Mouse (Mus musculus) megakaryocyte-erythroid progenitor cell, adult 5 weeks (primary cell): ENCODE results near the gene Lrp5. TPM values are rescaled to one million over a fixed set of nuclear protein-coding genes. Genes with fewer than 3 reads are reported as not detected.

ENCODE experiments used
- polyA plus RNA-seq: library from polyadenylated mRNA; stranded (reverse); fragments of >175 nt; gene quantifications from 2 replicates; pipeline ENCODE4 v1.2.3, GENCODE M21; 2012

Gene Lrp5
- polyA plus RNA-seq = 73.8 and 74.3 TPM in 2 replicates

DNA sequence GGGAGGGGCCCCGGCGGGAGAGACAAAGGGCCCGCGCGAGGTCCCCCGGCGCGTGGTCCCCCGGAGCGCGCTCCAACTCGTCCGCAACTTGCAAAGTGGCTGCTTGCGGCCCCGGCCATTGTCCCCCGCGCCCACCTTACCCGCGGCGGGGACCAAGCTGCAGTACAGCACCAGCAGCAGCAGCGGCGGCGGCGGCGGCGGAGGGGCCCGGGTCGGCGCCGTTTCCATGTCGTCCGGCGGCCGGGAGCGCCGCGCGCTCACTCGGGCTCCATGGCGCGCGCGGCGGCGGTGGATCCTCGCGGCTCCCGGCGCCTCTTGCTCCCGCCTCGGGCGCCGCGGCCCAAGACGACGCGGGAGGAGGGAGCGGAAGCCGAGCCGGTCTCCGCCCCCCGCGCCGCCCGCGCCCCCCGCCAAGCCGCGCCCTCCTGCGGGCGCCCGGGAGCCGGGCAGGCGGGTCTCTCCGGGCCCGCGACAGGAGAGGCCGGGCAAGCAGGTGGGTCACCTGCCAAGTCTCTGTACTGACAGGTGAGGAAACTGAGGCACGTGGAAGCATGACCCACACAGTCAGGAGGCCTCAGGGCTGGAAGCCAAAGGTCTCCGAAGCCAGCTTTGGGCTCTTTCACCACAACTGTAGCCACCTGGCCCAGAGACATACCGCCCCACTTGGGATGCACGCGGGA lies at the start of gene Lrp5:
Gene Lrp5, minus strand, starts transcription at position 350 of the 680 bp plus-strand sequence.

DNA sequence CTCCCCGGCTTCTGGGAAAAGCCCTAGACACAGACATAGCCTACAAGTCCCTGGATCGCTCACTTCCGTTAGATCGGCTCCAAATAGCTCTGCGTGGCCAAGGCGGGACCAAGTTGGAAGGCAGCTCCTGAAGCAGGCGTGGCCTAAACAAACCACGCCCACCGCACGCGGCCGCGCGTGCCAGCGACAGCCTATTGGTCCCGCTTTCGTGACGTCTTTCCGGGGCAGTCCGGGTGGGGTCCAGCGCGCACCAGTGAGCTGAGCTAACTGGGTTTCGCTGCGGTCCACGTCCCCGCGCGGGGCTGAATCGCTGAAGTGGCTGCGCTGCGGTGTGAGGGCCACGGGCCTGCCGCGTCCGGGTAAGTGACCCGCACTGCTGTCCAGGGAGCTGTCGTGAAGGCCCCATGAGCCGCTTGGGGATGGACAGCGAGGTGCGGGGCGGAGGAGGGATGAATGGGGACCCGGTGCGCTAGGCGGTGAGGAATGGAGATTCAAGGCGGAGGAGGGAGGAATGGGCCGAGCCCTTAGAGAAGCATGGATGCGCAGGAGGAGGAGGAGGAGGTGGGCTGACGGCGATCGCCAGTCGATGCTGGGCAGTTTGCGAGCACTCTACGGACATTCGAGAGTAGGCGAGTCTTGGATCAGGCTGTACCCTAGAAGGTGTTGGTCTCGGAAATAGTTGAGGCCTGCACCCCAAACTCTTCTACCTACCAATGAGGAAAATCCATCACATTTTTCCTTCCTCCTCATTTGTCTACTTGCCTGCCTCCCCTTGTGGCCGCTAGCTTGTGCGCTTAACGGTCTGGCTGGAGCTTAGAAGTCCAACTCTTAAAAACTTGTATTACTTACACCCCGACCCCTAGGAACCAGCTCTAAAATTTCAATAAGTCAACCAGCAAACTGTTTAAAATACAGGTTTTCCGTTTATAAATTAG lies 22.0 kb upstream of the Lrp5 start, which contains the start of gene 1810055G02Rik:
Gene 1810055G02Rik, plus strand, starts transcription at position 216 of the 935 bp plus-strand sequence.

DNA sequence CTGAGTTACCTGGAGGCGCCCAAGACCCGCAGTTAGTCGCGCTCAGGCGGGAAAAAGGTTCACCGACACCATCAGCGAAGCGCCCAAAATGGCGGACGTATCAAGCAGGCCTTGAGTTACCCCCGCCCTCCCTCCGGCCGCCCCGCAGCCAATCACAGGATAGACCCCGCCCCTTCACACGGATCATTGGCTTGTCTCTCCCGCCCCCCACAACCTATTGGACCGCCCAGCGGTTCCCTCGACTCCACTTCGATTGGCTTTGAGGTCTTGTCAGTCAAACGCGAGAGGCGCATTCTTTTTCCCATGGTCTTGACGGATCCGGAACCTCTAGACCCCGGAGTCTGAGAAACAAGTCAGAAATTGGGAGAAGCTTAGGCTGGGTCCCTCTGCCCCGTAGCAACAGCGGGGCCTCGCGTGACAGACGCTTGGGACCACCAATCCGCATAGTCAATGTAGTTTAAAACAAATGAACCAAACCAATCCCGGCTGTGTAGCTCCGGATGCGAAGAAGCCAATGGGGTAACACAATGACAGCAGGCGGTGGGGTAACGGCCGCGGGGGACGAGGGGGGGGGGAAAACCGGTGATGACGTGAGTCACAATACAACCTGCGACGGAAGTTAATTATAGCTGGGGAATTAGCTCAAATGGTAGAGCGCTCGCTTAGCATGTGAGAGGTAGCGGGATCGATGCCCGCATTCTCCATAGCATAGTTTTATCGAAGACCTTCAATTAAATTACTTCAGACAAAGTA lies 110.6 kb downstream of the Lrp5 start, which contains the start of gene Ppp6r3:
Gene Ppp6r3, minus strand, starts transcription at position 118 of the 753 bp plus-strand sequence.

Other genes with a start within 250 kb of the Lrp5 start
- 68.9 and 79.8 TPM in 2 replicates for gene Ppp6r3, start 110.8 kb downstream of the Lrp5 start, polyA plus RNA-seq
- gene 1810055G02Rik, start 21.7 kb upstream of the Lrp5 start, polyA plus RNA-seq = 11.5 and 12.4 TPM in 2 replicates
- 8.5 and 15.4 TPM in 2 replicates for gene Kmt5b, start 80.9 kb upstream of the Lrp5 start, polyA plus RNA-seq
- gene Chka, start 165.2 kb upstream of the Lrp5 start, polyA plus RNA-seq = 25.3 and 29.5 TPM in 2 replicates
- gene Tcirg1, start 220.6 kb upstream of the Lrp5 start, polyA plus RNA-seq = 247 and 284 TPM in 2 replicates
- 133 and 144 TPM in 2 replicates for gene Ndufs8, start 226.2 kb upstream of the Lrp5 start, polyA plus RNA-seq
- 5.0 and 8.2 TPM in 2 replicates for gene Aldh3b1, start 243.2 kb upstream of the Lrp5 start, polyA plus RNA-seq
- gene Unc93b1, start 248.6 kb upstream of the Lrp5 start, polyA plus RNA-seq = 182 and 302 TPM in 2 replicates